Mouse (Mus musculus) lung, embryonic 14.5 days (tissue): ENCODE data around the gene Fgd2. TPM values are rescaled to one million over a fixed set of nuclear protein-coding genes. Genes with fewer than 3 reads are reported as not detected.
"Not testable (repeated sequence)": the region's sequence is repeated elsewhere in the genome, so short reads cannot be mapped to it uniquely, and the experiment has no call there.

Source experiments
- ATAC-seq: fragments of 200-750 bp; cut with Nextera tagmentation; 2 replicates; pipeline ENCODE4 v1.8.0; 2017; ENCODE audit warnings: mild to moderate bottlenecking, moderate TSS enrichment, moderate library complexity; ENCODE audit not compliant: insufficient read depth
- DNase-seq: peaks from one replicate; pipeline ENCODE4 v3.0.0-alpha.2; 2015
- H3K27ac ChIP-seq: fragments of 300-500 bp; sonication (generic); 2 replicates; pipeline ENCODE4 v1.5.1; 2014; ENCODE audit warnings: low read depth, mild to moderate bottlenecking, moderate library complexity
- H3K27me3 ChIP-seq: fragments of 300-500 bp; sonication (generic); 2 replicates; pipeline ENCODE4 v1.6.1; 2014; ENCODE audit warnings: low read length, control low read depth; ENCODE audit not compliant: insufficient read depth
- H3K36me3 ChIP-seq: fragments of 300-500 bp; sonication (generic); 2 replicates; pipeline ENCODE4 v1.6.1; 2014; ENCODE audit warnings: control low read depth; ENCODE audit not compliant: insufficient read depth
- H3K4me1 ChIP-seq: fragments of 300-500 bp; sonication (generic); 2 replicates; pipeline ENCODE4 v1.6.1; 2014; ENCODE audit warnings: antibody characterized with exemption, control low read depth; ENCODE audit not compliant: insufficient read depth
- H3K4me2 ChIP-seq: fragments of 300-500 bp; sonication (generic); 2 replicates; pipeline ENCODE4 v1.6.1; 2014; ENCODE audit warnings: mild to moderate bottlenecking
- H3K4me3 ChIP-seq: fragments of 300-500 bp; sonication (generic); 2 replicates; pipeline ENCODE4 v1.5.1; 2014; ENCODE audit warnings: low read depth, low read length
- H3K9ac ChIP-seq: fragments of 300-500 bp; sonication (generic); 2 replicates; pipeline ENCODE4 v1.6.1; 2014
- H3K9me3 ChIP-seq: fragments of 300-500 bp; sonication (generic); 2 replicates; pipeline ENCODE4 v1.6.1; 2016; ENCODE audit warnings: low read depth, low read length, control low read depth
- CTCF ChIP-seq: IDR thresholded peaks from 2 replicates; pipeline ENCODE4 v1.5.1; 2016; ENCODE audit warnings: antibody characterized with exemption, low read depth
- WGBS: fragments of 180-500 bp; shearing (Covaris S2); extraction: QIAGEN DNeasy Blood & Tissue Kit; methylation state at CpG from one replicate; pipeline ENCODE4 v1.1.7; 2014; 5-methylcytosine and 5-hydroxymethylcytosine counted together
- polyA plus RNA-seq: library from polyadenylated mRNA; unstranded; fragments of >200 nt; fragmentation: Nextera tagmentation; extraction: Ambion mirVana; gene quantifications from 2 replicates; pipeline ENCODE4 v1.2.1, GENCODE M21; 2014

The Fgd2 gene
- polyA plus RNA-seq, 1 experiment from 2014 or later = 19.2 TPM

- 49% methylated on average over 9 of the region's 9 CpGs for WGBS
Observed at GRCm38 (mm10) chr17:29383923-29384322, 23.2 kb downstream of the Fgd2 start.

DNA sequence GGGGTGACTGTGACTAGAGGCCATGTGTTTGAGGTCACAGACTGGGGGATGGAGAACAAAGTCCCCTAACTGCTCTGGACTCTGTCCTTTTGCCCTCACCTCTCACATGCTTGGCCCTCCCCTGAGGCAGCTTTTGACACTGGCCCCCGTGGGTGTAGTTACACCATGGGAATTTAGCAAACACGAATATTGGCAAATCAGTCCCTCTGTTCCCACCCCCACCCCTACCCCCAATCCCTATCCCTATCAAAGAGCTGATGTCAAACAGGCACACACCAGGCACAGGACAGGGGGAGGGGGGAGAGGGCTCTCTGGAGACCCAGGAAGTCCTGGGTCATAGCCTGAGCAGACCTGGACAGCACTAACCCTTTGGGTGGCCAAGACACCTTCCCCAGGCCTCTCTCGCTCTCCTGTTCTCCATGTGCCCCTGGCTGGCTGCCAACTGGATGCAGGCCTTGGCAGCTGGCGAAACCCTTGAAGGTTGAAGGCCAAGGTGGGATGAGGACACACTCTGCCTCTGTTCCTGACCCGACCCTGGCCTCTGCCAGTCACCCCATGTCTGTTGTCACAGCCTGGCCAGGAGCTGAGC, 24.2 kb downstream of the Fgd2 start:
- H3K4me1 ChIP-seq = no peaks in the 10 kb centered on the region
- no peaks in the 10 kb centered on the region for H3K27me3 ChIP-seq
- TF ChIP-seq CTCF = no peak
- ATAC-seq = no peak
- no peaks in the 10 kb centered on the region for H3K36me3 ChIP-seq
- no peak for DNase-seq
- no peak overlapping the region for H3K27ac ChIP-seq
- H3K9me3 ChIP-seq = no peaks in the 10 kb centered on the region
- no peak overlapping the region for H3K4me2 ChIP-seq
- no peak overlapping the region for H3K4me3 ChIP-seq
- H3K9ac ChIP-seq = no peak overlapping the region
- 41% methylated on average over 5 of the region's 5 CpGs for WGBS

More at GRCm38 (mm10) chr17:29383923-29384322, 23.2 kb downstream of the Fgd2 start:
- no peak overlapping the region for H3K4me2 ChIP-seq
- H3K27me3 ChIP-seq = no peaks in the 10 kb centered on the region
- DNase-seq (no peak), ATAC-seq (no peak)
- no peak overlapping the region for H3K27ac ChIP-seq
- H3K36me3 ChIP-seq = no peaks in the 10 kb centered on the region
- no peak overlapping the region for H3K9ac ChIP-seq
- no peak for TF ChIP-seq CTCF
- H3K9me3 ChIP-seq = no peaks in the 10 kb centered on the region
- H3K4me1 ChIP-seq = no peaks in the 10 kb centered on the region
- H3K4me3 ChIP-seq = no peak overlapping the region

DNA sequence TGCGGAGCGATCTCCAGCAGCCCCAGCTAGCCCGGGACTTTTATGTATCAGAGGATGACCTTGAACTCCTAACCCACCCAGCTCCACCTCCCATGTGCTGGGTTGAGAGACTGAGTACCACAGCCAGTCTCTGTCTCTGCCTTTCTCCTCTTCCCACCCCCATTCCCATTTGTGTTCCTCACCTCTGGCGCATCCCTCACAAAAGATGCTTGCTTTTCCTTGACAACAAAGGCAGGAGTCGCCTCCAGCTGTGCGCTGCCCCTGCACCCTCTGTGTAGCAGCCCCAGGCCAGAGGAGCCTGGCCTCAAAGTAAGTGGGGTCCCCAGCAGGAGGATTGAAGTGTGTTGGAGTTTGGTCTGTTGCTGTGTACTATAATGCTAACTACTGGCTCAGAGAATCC, 25.0 kb downstream of the Fgd2 start:
- TF ChIP-seq CTCF = no peak
- Histone ChIP-seq H3K36me3 (no peaks in the 10 kb centered on the region), H3K9me3 (no peaks in the 10 kb centered on the region), H3K27ac (no peak overlapping the region), H3K4me1 (no peaks in the 10 kb centered on the region), H3K27me3 (no peaks in the 10 kb centered on the region), H3K4me3 (no peak overlapping the region), H3K4me2 (no peak overlapping the region), H3K9ac (no peak overlapping the region)
- ATAC-seq (no peak), DNase-seq (no peak)
- 56% methylated on average over 6 of the region's 6 CpGs for WGBS

DNA sequence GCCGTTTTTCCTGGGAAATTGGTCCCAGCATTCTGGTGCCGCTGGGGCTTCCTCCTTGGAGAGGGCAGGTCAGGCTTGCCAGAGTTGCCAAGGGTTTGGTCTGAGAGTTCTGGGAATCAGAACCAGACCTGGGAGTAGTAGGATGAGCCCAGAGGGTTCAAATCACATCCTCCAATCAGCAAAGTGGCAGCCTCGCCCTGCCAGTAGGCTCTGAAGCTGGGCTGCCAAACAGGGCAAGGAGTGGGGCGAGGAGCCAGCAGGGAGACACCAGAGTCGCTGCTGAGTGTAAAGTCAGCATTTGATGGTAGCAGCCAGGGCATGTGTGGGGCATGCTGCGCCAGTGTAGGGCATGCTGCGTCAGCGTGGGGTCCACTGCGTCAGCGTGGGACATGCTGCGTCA, 28.3 kb downstream of the Fgd2 start:
- H3K27ac ChIP-seq = no peak overlapping the region

GRCm38 (mm10) chr17:29391280-29391679, 30.6 kb downstream of the Fgd2 start:
- no peak for TF ChIP-seq CTCF
- no peak overlapping the region for H3K27ac ChIP-seq
- 57% methylated on average over 8 of the region's 8 CpGs for WGBS
- no peaks in the 10 kb centered on the region for H3K36me3 ChIP-seq
- H3K27me3 ChIP-seq = no peaks in the 10 kb centered on the region
- H3K4me1 ChIP-seq = no peaks in the 10 kb centered on the region
- H3K9ac ChIP-seq = no peak overlapping the region
- ATAC-seq = no peak
- no peak for DNase-seq
- no peak overlapping the region for H3K4me2 ChIP-seq
- H3K9me3 ChIP-seq = no peaks in the 10 kb centered on the region
- no peak overlapping the region for H3K4me3 ChIP-seq

More for the DNA sequence above, 28.3 kb downstream of the Fgd2 start:
- no peak for DNase-seq
- 80% methylated on average over 11 of the region's 11 CpGs for WGBS
- no peak overlapping the region for H3K9ac ChIP-seq
- H3K36me3 ChIP-seq = no peaks in the 10 kb centered on the region
- H3K4me3 ChIP-seq = no peak overlapping the region
- H3K9me3 ChIP-seq = no peaks in the 10 kb centered on the region
- no peak overlapping the region for H3K4me2 ChIP-seq
- no peak for TF ChIP-seq CTCF
- H3K27me3 ChIP-seq = no peaks in the 10 kb centered on the region
- ATAC-seq = no peak
- H3K4me1 ChIP-seq = no peaks in the 10 kb centered on the region

DNA sequence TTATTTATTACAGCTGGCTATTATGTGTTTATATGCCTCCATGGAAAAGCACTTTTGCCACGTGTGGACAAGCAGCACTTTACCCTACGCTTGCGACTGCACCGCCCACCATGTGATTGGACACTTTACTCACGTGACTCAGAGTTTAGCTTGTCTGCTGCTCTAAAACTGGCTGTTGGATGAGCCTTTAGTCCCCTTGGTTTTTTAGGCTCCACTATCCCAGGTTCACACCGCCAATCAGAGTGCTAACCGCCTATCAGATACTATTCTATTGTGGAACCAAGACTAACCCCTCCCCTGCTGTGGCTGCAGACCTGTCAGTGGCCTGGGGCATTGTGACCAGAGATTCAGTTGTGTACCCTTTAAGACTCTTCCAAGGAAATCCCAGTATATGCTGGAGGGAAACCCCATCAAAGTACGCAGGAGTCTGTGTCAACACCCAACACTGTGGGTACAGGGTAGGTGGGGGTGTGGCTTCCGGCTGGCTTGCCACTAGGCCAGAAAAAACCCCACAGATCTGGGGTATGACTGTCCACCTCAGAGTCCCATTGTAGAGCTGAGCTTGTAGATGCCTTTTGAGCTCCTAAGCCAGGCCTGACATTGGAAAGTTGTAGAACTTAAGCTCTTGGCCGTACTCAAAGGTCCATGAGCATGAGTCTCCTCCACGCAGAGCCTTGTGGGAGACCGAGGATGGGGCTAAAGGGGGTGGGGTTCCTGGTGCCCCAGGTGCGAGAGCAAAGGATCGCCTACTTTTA, 32.8 kb downstream of the Fgd2 start:
- no peak overlapping the region for H3K27ac ChIP-seq
- H3K4me3 ChIP-seq = no peak overlapping the region
- ATAC-seq (no peak), DNase-seq (no peak)
- no peak overlapping the region for H3K9ac ChIP-seq
- H3K27me3 ChIP-seq = no peaks in the 10 kb centered on the region
- no peaks in the 10 kb centered on the region for H3K36me3 ChIP-seq
- TF ChIP-seq CTCF = no peak
- H3K4me1 ChIP-seq = peaks cover 11% of the 10 kb centered on the region
- no peak overlapping the region for H3K4me2 ChIP-seq
- no peaks in the 10 kb centered on the region for H3K9me3 ChIP-seq
- WGBS = 56% methylated on average over 14 of the region's 14 CpGs

DNA sequence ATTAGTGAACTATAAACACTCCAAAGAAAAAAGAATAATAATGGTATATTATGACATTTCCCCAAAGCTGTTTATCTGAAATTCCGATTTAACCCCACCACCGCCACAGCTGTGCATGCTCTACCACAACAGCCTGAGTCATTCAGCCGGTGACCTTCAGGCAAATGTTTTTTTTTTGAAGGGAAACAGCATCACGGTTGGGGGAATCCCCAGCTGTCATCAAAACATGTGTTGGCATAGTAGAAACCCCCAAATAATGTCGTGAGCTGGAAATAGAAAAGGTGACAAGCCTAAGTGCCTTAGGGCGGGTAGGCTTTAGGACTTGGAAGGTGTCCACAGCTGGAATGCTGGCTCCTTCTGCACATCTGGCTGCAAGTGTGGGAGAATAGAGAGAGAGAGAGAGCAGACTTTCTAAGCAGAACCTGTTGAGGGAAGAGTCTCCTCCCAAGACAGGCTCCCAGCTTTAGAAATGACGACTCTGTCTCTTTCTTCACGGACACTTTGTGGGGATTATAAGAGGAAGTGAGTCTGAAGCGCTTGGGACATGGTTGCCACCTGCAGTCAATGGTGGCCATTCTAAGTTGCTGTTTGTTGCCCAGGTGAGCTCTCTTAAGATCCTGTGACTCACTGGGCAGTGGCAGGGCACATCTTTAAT, 33.5 kb downstream of the Fgd2 start:
- DNase-seq (peak; percentile 18), ATAC-seq (no peak)
- no peak for TF ChIP-seq CTCF
- no peaks in the 10 kb centered on the region for H3K9me3 ChIP-seq
- H3K4me2 ChIP-seq = no peak overlapping the region
- H3K9ac ChIP-seq = no peak overlapping the region
- no peaks in the 10 kb centered on the region for H3K27me3 ChIP-seq
- no peaks in the 10 kb centered on the region for H3K36me3 ChIP-seq
- H3K4me1 ChIP-seq = peaks cover 14% of the 10 kb centered on the region
- H3K4me3 ChIP-seq = no peak overlapping the region
- 37% methylated on average over 9 of the region's 9 CpGs for WGBS
- no peak overlapping the region for H3K27ac ChIP-seq

DNA sequence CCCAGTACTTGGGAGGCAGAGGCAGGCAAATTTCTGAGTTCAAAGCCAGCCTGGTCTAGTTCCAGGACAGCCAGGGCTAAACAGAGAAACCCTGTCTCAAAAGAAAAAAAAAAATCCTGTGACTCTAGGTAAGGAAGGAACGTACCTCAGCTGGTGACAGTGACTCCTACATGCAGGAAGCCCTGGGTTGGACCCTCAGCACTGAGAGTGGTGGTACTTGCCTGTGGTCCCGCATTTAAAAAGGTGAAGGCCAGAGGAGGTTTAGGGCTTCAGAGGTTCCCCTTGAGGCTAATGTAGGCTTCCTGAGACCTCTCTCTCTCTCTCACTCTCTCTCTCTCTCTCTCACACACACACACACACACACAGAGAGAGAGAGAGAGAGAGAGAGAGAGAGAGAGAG, 34.0 kb downstream of the Fgd2 start:
- not testable (repeated sequence) for H3K27ac ChIP-seq, H3K36me3 ChIP-seq, ATAC-seq, H3K9me3 ChIP-seq, H3K4me3 ChIP-seq, H3K4me2 ChIP-seq, H3K9ac ChIP-seq, H3K27me3 ChIP-seq, DNase-seq
- H3K4me1 ChIP-seq = peaks cover 14% of the 10 kb centered on the region
- 73% methylated on average over 2 of the region's 2 CpGs for WGBS
